In genomic region chr4:82349006-82349405, GRCm38 (mm10) we compare ENCODE assay signal across 22 mouse cellular contexts.
DNase-seq lines count a peak whose midpoint lies in the region; ATAC-seq and TF ChIP-seq lines count a peak whose summit lies in the region.
"Had no signal": no experiment of that assay in that cellular context is flagged by ENCODE, and none has a peak within 500 bp of the region (broad histone marks: within the 10 kb centered on the region; RNA-seq: fewer than 3 reads in every experiment).

No protein-coding gene starts in this region.

- H3K4me3 ChIP-seq in forebrain, embryonic 15.5 days: no peak overlapping the region
- no peak overlapping the region for H3K4me3 ChIP-seq in forebrain, embryonic 12.5 days (replicated peaks)
- H3K4me3 ChIP-seq in heart, embryonic 10.5 days: no peak overlapping the region
- H3K4me3 ChIP-seq in heart, embryonic 12.5 days: no peak overlapping the region
- no peak overlapping the region for H3K4me3 ChIP-seq in heart, adult 2 months
- no peak overlapping the region for H3K4me3 ChIP-seq in midbrain, embryonic 11.5 days (ENCODE audit: low read depth, low read length)
- H3K4me3 ChIP-seq in midbrain, embryonic 16.5 days (ENCODE audit: low read depth, low read length): no peak overlapping the region

- peaks cover 27% of the 10 kb centered on the region for H3K4me1 ChIP-seq in forebrain, embryonic 15.5 days
- H3K4me1 ChIP-seq in forebrain, embryonic 12.5 days: peaks cover 16% of the 10 kb centered on the region
- peaks cover 16% of the 10 kb centered on the region; the same call in 1 of the 2 replicates for H3K4me1 ChIP-seq in heart, embryonic 10.5 days
- peaks cover 17% of the 10 kb centered on the region for H3K4me1 ChIP-seq in heart, embryonic 12.5 days (replicated peaks)
- H3K4me1 ChIP-seq in heart, adult 2 months (ENCODE audit: control insufficient read depth, insufficient read depth, low read length): peaks cover 7% of the 10 kb centered on the region
- H3K4me1 ChIP-seq in midbrain, embryonic 11.5 days (ENCODE audit: control insufficient read depth, insufficient read depth, low read length): peaks cover 15% of the 10 kb centered on the region
- H3K4me1 ChIP-seq in midbrain, embryonic 16.5 days (ENCODE audit: control insufficient read depth, insufficient read depth, low read length): peaks cover 7% of the 10 kb centered on the region

- H3K9me3 ChIP-seq in forebrain, embryonic 15.5 days: no peaks in the 10 kb centered on the region
- H3K9me3 ChIP-seq in forebrain, embryonic 12.5 days: no peaks in the 10 kb centered on the region
- no peaks in the 10 kb centered on the region for H3K9me3 ChIP-seq in heart, embryonic 10.5 days
- H3K9me3 ChIP-seq in heart, embryonic 12.5 days (replicated peaks): no peaks in the 10 kb centered on the region
- H3K9me3 ChIP-seq in midbrain, embryonic 11.5 days (ENCODE audit: control insufficient read depth, low read length): no peaks in the 10 kb centered on the region
- no peaks in the 10 kb centered on the region for H3K9me3 ChIP-seq in midbrain, embryonic 16.5 days (replicated peaks; ENCODE audit: control insufficient read depth, low read length, poor library complexity, severe bottlenecking)

- no peak for TF ChIP-seq EP300 in heart, adult 2 months (IDR thresholded peaks at IDR 0.05; ENCODE audit: insufficient read depth, low read depth, low read length)

- H3K79me2 ChIP-seq in heart, adult 2 months (replicated peaks; ENCODE audit: control insufficient read depth, insufficient read depth, low read length): 0 out of 2 replicates have a peak, but pooled peaks cover 1% of the 10 kb centered on the region

- no peak for TF ChIP-seq CTCF in heart, adult 2 months (IDR thresholded peaks at IDR 0.05)

- intact Hi-C loops in heart, adult 2 months (cut with DNase I): no loop called here

- no peak overlapping the region for H3K4me2 ChIP-seq in forebrain, embryonic 15.5 days (replicated peaks)
- H3K4me2 ChIP-seq in forebrain, embryonic 12.5 days: no peak overlapping the region
- H3K4me2 ChIP-seq in heart, embryonic 12.5 days: no peak overlapping the region
- no peak overlapping the region for H3K4me2 ChIP-seq in midbrain, embryonic 11.5 days
- no peak overlapping the region for H3K4me2 ChIP-seq in midbrain, embryonic 16.5 days (ENCODE audit: low read length)

- WGBS in forebrain, embryonic 15.5 days: 94% methylated on average over 1 of the region's 1 CpGs
- 92% methylated on average over 1 of the region's 1 CpGs for WGBS in forebrain, embryonic 12.5 days
- WGBS in heart, embryonic 10.5 days: 96% methylated on average over 1 of the region's 1 CpGs
- WGBS in heart, embryonic 12.5 days: 86% methylated on average over 1 of the region's 1 CpGs
- 97% methylated on average over 1 of the region's 1 CpGs for WGBS in heart, adult 2 months
- 78% methylated on average over 1 of the region's 1 CpGs for WGBS in midbrain, embryonic 11.5 days
- WGBS in midbrain, embryonic 16.5 days: 100% methylated on average over 1 of the region's 1 CpGs

- H3K27ac ChIP-seq in forebrain, embryonic 15.5 days (replicated peaks): 0 out of 2 replicates have a peak overlapping the region, but pooled peaks have one; percentile 19
- H3K27ac ChIP-seq in forebrain, embryonic 12.5 days: no peak overlapping the region
- no peak overlapping the region for H3K27ac ChIP-seq in heart, embryonic 10.5 days
- peak overlapping the region; percentile 23; the same call in 1 of the 2 replicates for H3K27ac ChIP-seq in heart, embryonic 12.5 days (ENCODE audit: poor library complexity, severe bottlenecking)
- no peak overlapping the region for H3K27ac ChIP-seq in heart, adult 2 months
- H3K27ac ChIP-seq in midbrain, embryonic 11.5 days (ENCODE audit: low read depth, low read length): no peak overlapping the region
- no peak overlapping the region for H3K27ac ChIP-seq in midbrain, embryonic 16.5 days (ENCODE audit: low read length)

- H3K27me3 ChIP-seq in forebrain, embryonic 15.5 days: no peaks in the 10 kb centered on the region
- no peaks in the 10 kb centered on the region for H3K27me3 ChIP-seq in forebrain, embryonic 12.5 days
- H3K27me3 ChIP-seq in heart, embryonic 10.5 days (ENCODE audit: insufficient read depth, poor library complexity, severe bottlenecking): no peaks in the 10 kb centered on the region
- H3K27me3 ChIP-seq in heart, embryonic 12.5 days (replicated peaks): no peaks in the 10 kb centered on the region
- H3K27me3 ChIP-seq in heart, adult 2 months (ENCODE audit: control insufficient read depth, insufficient read depth, low read length): no peaks in the 10 kb centered on the region
- no peaks in the 10 kb centered on the region for H3K27me3 ChIP-seq in midbrain, embryonic 11.5 days (ENCODE audit: control insufficient read depth, insufficient read depth, low read length)
- H3K27me3 ChIP-seq in midbrain, embryonic 16.5 days (ENCODE audit: control insufficient read depth, insufficient read depth, low read depth, low read length): no peaks in the 10 kb centered on the region
- H3K27me3 ChIP-seq: CH12.LX, Patski had no signal

- H3K36me3 ChIP-seq in forebrain, embryonic 15.5 days: peaks cover 14% of the 10 kb centered on the region
- H3K36me3 ChIP-seq in forebrain, embryonic 12.5 days (replicated peaks): peaks cover 10% of the 10 kb centered on the region; the same call in 1 of the 2 replicates
- H3K36me3 ChIP-seq in heart, embryonic 10.5 days: peaks cover 33% of the 10 kb centered on the region; the same call in 1 of the 2 replicates
- peaks cover 41% of the 10 kb centered on the region for H3K36me3 ChIP-seq in heart, embryonic 12.5 days
- peaks cover 12% of the 10 kb centered on the region for H3K36me3 ChIP-seq in heart, adult 2 months (ENCODE audit: control insufficient read depth, insufficient read depth, low read length)
- H3K36me3 ChIP-seq in midbrain, embryonic 11.5 days (ENCODE audit: control insufficient read depth, insufficient read depth, low read length): no peaks in the 10 kb centered on the region
- no peaks in the 10 kb centered on the region for H3K36me3 ChIP-seq in midbrain, embryonic 16.5 days (ENCODE audit: control insufficient read depth, insufficient read depth, low read length)
- H3K36me3 ChIP-seq: G1E had no signal

- TF ChIP-seq POLR2A in heart, adult 2 months (IDR thresholded peaks at IDR 0.05; ENCODE audit: insufficient read depth, low read depth, low read length): no peak

- DNase-seq in heart, adult 11 months: peak; percentile 62
- no peak for DNase-seq in heart, embryonic 10.5 days (ENCODE audit: low spot score)
- no peak for DNase-seq in heart, adult 2 months
- DNase-seq in midbrain, embryonic 11.5 days (ENCODE audit: low spot score, missing footprints): peak; percentile 69
- DNase-seq: adrenal gland, adult 2 months; adrenal gland, adult 8-10 months; adrenal gland, postnatal 10 days; adrenal gland, postnatal 14 days; adrenal gland, postnatal 25 days; adrenal gland, postnatal 36 days; B cell, adult 2 months; cerebellum, adult 11 months; cerebellum, adult 11-12 months had no signal

- ATAC-seq in forebrain, embryonic 15.5 days (replicated peaks): no peak
- ATAC-seq in forebrain, embryonic 12.5 days (ENCODE audit: low FRiP score): no peak
- ATAC-seq in heart, embryonic 12.5 days (ENCODE audit: insufficient number of reproducible peaks, low FRiP score): no peak
- no peak for ATAC-seq in midbrain, embryonic 11.5 days (ENCODE audit: low FRiP score)
- no peak for ATAC-seq in midbrain, embryonic 16.5 days
- ATAC-seq: activated CD4-positive, CD25-positive, alpha-beta regulatory T cell, adult 4 months; CD4-positive, CD25-positive, alpha-beta regulatory T cell, adult 4 months; Patski had no signal

- H3K9ac ChIP-seq in forebrain, embryonic 15.5 days (replicated peaks): no peak overlapping the region
- H3K9ac ChIP-seq in forebrain, embryonic 12.5 days: no peak overlapping the region
- no peak overlapping the region for H3K9ac ChIP-seq in heart, embryonic 12.5 days
- H3K9ac ChIP-seq in heart, adult 2 months (ENCODE audit: low read depth, low read length): no peak overlapping the region
- no peak overlapping the region for H3K9ac ChIP-seq in midbrain, embryonic 11.5 days (ENCODE audit: low read length)
- no peak overlapping the region for H3K9ac ChIP-seq in midbrain, embryonic 16.5 days (ENCODE audit: low read depth, low read length)

Comparison
In these comparisons a context has a peak if more than half of its experiments do, and no peak if none do; other contexts are left out.
1. H3K27ac ChIP-seq: peak in forebrain, embryonic 15.5 days (single experiment) and heart, embryonic 12.5 days (single experiment); none in forebrain, embryonic 12.5 days (single experiment), heart, embryonic 10.5 days (single experiment), heart, adult 2 months (single experiment), midbrain, embryonic 11.5 days (single experiment) and midbrain, embryonic 16.5 days (single experiment).
2. DNase-seq: peak in heart, adult 11 months (single experiment) and midbrain, embryonic 11.5 days (single experiment); none in heart, embryonic 10.5 days (single experiment) and heart, adult 2 months (0 of 2).